Mouse (Mus musculus) ES-E14 (cell line): ENCODE measurements around the gene Ush1g.

Experiments used
- CHD2 ChIP-seq: IDR thresholded peaks from 2 replicates; pipeline ENCODE4 v1.6.1; 2014; ENCODE audit warnings: mild to moderate bottlenecking, low read depth, low read length, inconsistent platforms
- HCFC1 ChIP-seq: IDR thresholded peaks from 2 replicates; pipeline ENCODE4 v1.6.1; 2012; ENCODE audit warnings: low read length, inconsistent platforms, borderline replicate concordance; ENCODE audit not compliant: insufficient read depth
- ZNF384 ChIP-seq: IDR thresholded peaks from 2 replicates; pipeline ENCODE4 v1.6.1; 2012; ENCODE audit warnings: low read depth, low read length, inconsistent platforms

- TF ChIP-seq CHD2, result no peak
- TF ChIP-seq ZNF384, result no peak
- no peak for TF ChIP-seq HCFC1
Measured at GRCm38 (mm10) chr11:115288305-115288704, 33.5 kb downstream of the Ush1g start.
